Mouse (Mus musculus) MN1 (cell line): ENCODE data around the gene Isy1.

Experiments used
- DNase-seq: peaks from one replicate; pipeline ENCODE4 v3.0.0-alpha.2; 2016; ENCODE audit warnings: low spot score

Isy1 gene

GRCm38 (mm10) chr6:87838551-87839197 is at the start of gene Isy1:
Gene Isy1, minus strand, starts transcription at chr6:87838798.
- peak; percentile 98 for DNase-seq

- peak; percentile 99 for DNase-seq
These were observed 49.1 kb upstream of the Isy1 start, which contains the start of gene Copg1 for GRCm38 (mm10) chr6:87887594-87888233. Gene Copg1, plus strand, starts transcription at chr6:87887814.

- DNase-seq = no peak
These were observed 48.1 kb upstream of the Isy1 start for GRCm38 (mm10) chr6:87886721-87887120.

- DNase-seq = peak; percentile 89
These were observed 44.2 kb upstream of the Isy1 start for GRCm38 (mm10) chr6:87882816-87883215.

GRCm38 (mm10) chr6:87882221-87882620 is 43.6 kb upstream of the Isy1 start:
- DNase-seq = no peak

GRCm38 (mm10) chr6:87879628-87880027 is 41.0 kb upstream of the Isy1 start:
- DNase-seq = no peak

- no peak for DNase-seq
These were observed 40.4 kb upstream of the Isy1 start for GRCm38 (mm10) chr6:87879010-87879409.

- no peak for DNase-seq
These were observed 37.6 kb upstream of the Isy1 start for GRCm38 (mm10) chr6:87876068-87876643.

GRCm38 (mm10) chr6:87875562-87875961 is 37.0 kb upstream of the Isy1 start:
- DNase-seq = no peak

GRCm38 (mm10) chr6:87875083-87875482 is 36.5 kb upstream of the Isy1 start:
- DNase-seq = peak; percentile 42

- DNase-seq = no peak
These were observed 35.4 kb upstream of the Isy1 start for GRCm38 (mm10) chr6:87873963-87874362.

GRCm38 (mm10) chr6:87873104-87873503 is 34.5 kb upstream of the Isy1 start:
- no peak for DNase-seq

- DNase-seq = no peak
These were observed 32.6 kb upstream of the Isy1 start for GRCm38 (mm10) chr6:87871240-87871639.

GRCm38 (mm10) chr6:87870440-87870839 is 31.8 kb upstream of the Isy1 start:
- no peak for DNase-seq

- DNase-seq = peak; percentile 94
These were observed 30.4 kb upstream of the Isy1 start for GRCm38 (mm10) chr6:87868871-87869506.

GRCm38 (mm10) chr6:87867256-87867655 is 28.7 kb upstream of the Isy1 start:
- DNase-seq = no peak

- no peak for DNase-seq
These were observed 27.6 kb upstream of the Isy1 start for GRCm38 (mm10) chr6:87866211-87866610.

- no peak for DNase-seq
These were observed 18.5 kb upstream of the Isy1 start for GRCm38 (mm10) chr6:87857071-87857470.

- DNase-seq = no peak
These were observed 14.8 kb upstream of the Isy1 start for GRCm38 (mm10) chr6:87853446-87853845.

- DNase-seq = no peak
These were observed 13.3 kb upstream of the Isy1 start for GRCm38 (mm10) chr6:87851871-87852270.

- DNase-seq = peak; percentile 98
These were observed 12.5 kb upstream of the Isy1 start, which contains the start of gene Cnbp for GRCm38 (mm10) chr6:87850900-87851614. Gene Cnbp, minus strand, starts transcription at chr6:87851106.
